Mouse (Mus musculus) hematopoietic stem cell, adult 5-6 weeks (primary cell): ENCODE data around the gene Pten. TPM values are rescaled to one million over a fixed set of nuclear protein-coding genes. Genes with fewer than 3 reads are reported as not detected.
A peak's percentile ranks its signal among the peaks of the same experiment; 100 is the strongest.

Source experiments
- ATAC-seq, 2 experiments: fragments of 125-278 bp in 1 of 2; replicated peaks in 1 of 2; 2 replicates each; pipeline ENCODE4 v1.8.0; 2016 to 2017; ENCODE audit warnings: inconsistent platforms in 2 of 2, mild to moderate bottlenecking in 2 of 2, moderate number of reproducible peaks in 2 of 2, low read depth in 1 of 2, moderate TSS enrichment in 1 of 2; ENCODE audit not compliant: low FRiP score in 2 of 2, poor library complexity in 2 of 2, severe bottlenecking in 2 of 2, insufficient read depth in 1 of 2, low TSS enrichment in 1 of 2
- total RNA-seq: library from RNA; stranded (forward); fragments of 172-1452, 232-1000 nt; gene quantifications from 2 replicates; pipeline ENCODE4 v1.2.3, GENCODE M21; 2017

Pten gene
- total RNA-seq, 1 experiment from 2014 or later, result 189 TPM

- peak in 1 of 2 experiments; percentile 59; a peak in 1 of 4 replicates for ATAC-seq
Observed at GRCm38 (mm10) chr19:32749425-32749824, 7.9 kb upstream of the Pten start.

GRCm38 (mm10) chr19:32752357-32752756, 4.9 kb upstream of the Pten start:
- no peak for ATAC-seq

- ATAC-seq, result no peak
Observed at GRCm38 (mm10) chr19:32753386-32753785, 3.9 kb upstream of the Pten start.

GRCm38 (mm10) chr19:32754188-32755000, 2.9 kb upstream of the Pten start:
- no peak for ATAC-seq

GRCm38 (mm10) chr19:32755104-32755791, 2.0 kb upstream of the Pten start:
- no peak for ATAC-seq

GRCm38 (mm10) chr19:32755792-32756635, 1.3 kb upstream of the Pten start:
- ATAC-seq, result peak; percentile 72 to 80

- ATAC-seq, result peak in 1 of 2 experiments; percentile 19; a peak in 3 of 4 replicates
Observed at GRCm38 (mm10) chr19:32756636-32756899, 729 bp upstream of the Pten start.

- no peak for ATAC-seq
Observed at GRCm38 (mm10) chr19:32757831-32758792, 815 bp downstream of the Pten start.

- ATAC-seq, result no peak
Observed at GRCm38 (mm10) chr19:32758793-32759161, 1.5 kb downstream of the Pten start.

GRCm38 (mm10) chr19:32759357-32760024, 2.2 kb downstream of the Pten start:
- ATAC-seq, result no peak

GRCm38 (mm10) chr19:32760499-32760898, 3.2 kb downstream of the Pten start:
- ATAC-seq, result no peak

- no peak for ATAC-seq
Observed at GRCm38 (mm10) chr19:32761162-32761561, 3.9 kb downstream of the Pten start.

- no peak for ATAC-seq
Observed at GRCm38 (mm10) chr19:32762493-32762892, 5.2 kb downstream of the Pten start.

- no peak for ATAC-seq
Observed at GRCm38 (mm10) chr19:32778411-32778810, 21.1 kb downstream of the Pten start.

GRCm38 (mm10) chr19:32779131-32779530, 21.8 kb downstream of the Pten start:
- no peak for ATAC-seq

GRCm38 (mm10) chr19:32781305-32782071, 24.2 kb downstream of the Pten start:
- no peak for ATAC-seq
